Mouse (Mus musculus): ENCODE measurements around the gene Mreg. TPM values are rescaled to one million over a fixed set of nuclear protein-coding genes. Genes with fewer than 3 reads are reported as not detected.
"Not testable (repeated sequence)": the region's sequence is repeated elsewhere in the genome, so short reads cannot be mapped to it uniquely, and the experiment has no call there.

Gene Mreg
- polyA plus RNA-seq (2015; fragmentation: Nextera tagmentation; extraction: Ambion mirVana): 5.7 and 7.0 TPM in 2 replicates

GRCm38 (mm10) chr1:72211701-72212699, at the start of gene Mreg:
Mreg (minus strand) TSS chr1:72212307.
- no peaks in the 10 kb centered on the region for H3K36me3 ChIP-seq
- H3K9me3 ChIP-seq: no peaks in the 10 kb centered on the region
- H3K9ac ChIP-seq: peak within 1 kb of the TSS; percentile 85
- H3K4me1 ChIP-seq (replicated peaks): peaks cover 19% of the 10 kb centered on the region
- H3K27ac ChIP-seq: peak within 1 kb of the TSS; percentile 52; the same call in 1 of the 2 replicates
- WGBS: under 1% methylated on average over 77 of the region's 89 CpGs
- peak within 1 kb of the TSS; percentile 79 for H3K4me3 ChIP-seq
- H3K27me3 ChIP-seq: peaks cover 4% of the 10 kb centered on the region; the same call in 1 of the 2 replicates
- ATAC-seq (ENCODE audit: low FRiP score): peak; percentile 73
- peak within 1 kb of the TSS; percentile 98 for H3K4me2 ChIP-seq

- ATAC-seq (ENCODE audit: low FRiP score): no peak
- Histone ChIP-seq H3K27me3 (no peaks in the 10 kb centered on the region), H3K4me3 (peak overlapping the region; percentile 43), H3K4me1 (replicated peaks) (peaks cover 33% of the 10 kb centered on the region), H3K9ac (peak overlapping the region; percentile 76), H3K27ac (peak overlapping the region; percentile 93), H3K4me2 (peak overlapping the region; percentile 62), H3K36me3 (peaks cover 5% of the 10 kb centered on the region; the same call in 1 of the 2 replicates), H3K9me3 (no peaks in the 10 kb centered on the region)
- 85% methylated on average over 9 of the region's 9 CpGs for WGBS
Measured at GRCm38 (mm10) chr1:72256381-72257256, 44.5 kb upstream of the Mreg start.

- H3K36me3 ChIP-seq: no peaks in the 10 kb centered on the region
- peak overlapping the region; percentile 76 for H3K9ac ChIP-seq
- H3K4me1 ChIP-seq (replicated peaks): peaks cover 33% of the 10 kb centered on the region
- no peaks in the 10 kb centered on the region for H3K9me3 ChIP-seq
- H3K27ac ChIP-seq: peak overlapping the region; percentile 93
- H3K4me2 ChIP-seq: peak overlapping the region; percentile 62
- ATAC-seq (ENCODE audit: low FRiP score): no peak
- peak overlapping the region; percentile 43 for H3K4me3 ChIP-seq
- H3K27me3 ChIP-seq: no peaks in the 10 kb centered on the region
- 25% methylated on average over 11 of the region's 11 CpGs for WGBS
Measured at GRCm38 (mm10) chr1:72255854-72256175, 43.7 kb upstream of the Mreg start.

- Histone ChIP-seq H3K27ac (peak overlapping the region; percentile 93), H3K9me3 (no peaks in the 10 kb centered on the region), H3K9ac (peak overlapping the region; percentile 76), H3K36me3 (no peaks in the 10 kb centered on the region), H3K4me1 (replicated peaks) (peaks cover 33% of the 10 kb centered on the region), H3K4me2 (peak overlapping the region; percentile 62), H3K4me3 (peak overlapping the region; percentile 43), H3K27me3 (no peaks in the 10 kb centered on the region)
- WGBS: 6% methylated on average over 15 of the region's 15 CpGs
- peak; percentile 85 for ATAC-seq (ENCODE audit: low FRiP score)
Measured at GRCm38 (mm10) chr1:72255062-72255853, 43.2 kb upstream of the Mreg start.

- WGBS: 2% methylated on average over 35 of the region's 35 CpGs
- peak; percentile 93 for ATAC-seq (ENCODE audit: low FRiP score)
- Histone ChIP-seq H3K4me3 (peak overlapping the region; percentile 43), H3K27me3 (no peaks in the 10 kb centered on the region), H3K36me3 (no peaks in the 10 kb centered on the region), H3K4me1 (replicated peaks) (peaks cover 33% of the 10 kb centered on the region), H3K9me3 (no peaks in the 10 kb centered on the region), H3K4me2 (peak overlapping the region; percentile 62), H3K9ac (peak overlapping the region; percentile 76), H3K27ac (peak overlapping the region; percentile 93)
Measured at GRCm38 (mm10) chr1:72254545-72255061, 42.5 kb upstream of the Mreg start.

- Histone ChIP-seq H3K9me3 (no peaks in the 10 kb centered on the region), H3K4me3 (peak overlapping the region; percentile 43), H3K4me1 (replicated peaks) (peaks cover 27% of the 10 kb centered on the region), H3K27ac (peak overlapping the region; percentile 93), H3K27me3 (no peaks in the 10 kb centered on the region), H3K4me2 (peak overlapping the region; percentile 62), H3K36me3 (no peaks in the 10 kb centered on the region), H3K9ac (peak overlapping the region; percentile 76; the same call in 1 of the 2 replicates)
- ATAC-seq (ENCODE audit: low FRiP score): 0 out of 2 replicates have a peak, but pooled peaks have one; percentile 2
- 47% methylated on average over 11 of the region's 11 CpGs for WGBS
Measured at GRCm38 (mm10) chr1:72253881-72254491, 41.9 kb upstream of the Mreg start.

- no peak overlapping the region for H3K4me3 ChIP-seq
- H3K36me3 ChIP-seq: no peaks in the 10 kb centered on the region
- no peak for ATAC-seq (ENCODE audit: low FRiP score)
- no peak overlapping the region for H3K9ac ChIP-seq
- H3K4me2 ChIP-seq: no peak overlapping the region
- H3K4me1 ChIP-seq (replicated peaks): peaks cover 20% of the 10 kb centered on the region
- no peaks in the 10 kb centered on the region for H3K9me3 ChIP-seq
- 90% methylated on average over 1 of the region's 1 CpGs for WGBS
- no peaks in the 10 kb centered on the region for H3K27me3 ChIP-seq
- H3K27ac ChIP-seq: no peak overlapping the region
Measured at GRCm38 (mm10) chr1:72251806-72252205, 39.7 kb upstream of the Mreg start.

- 48% methylated on average over 9 of the region's 9 CpGs for WGBS
Measured at GRCm38 (mm10) chr1:72248226-72248737, 36.2 kb upstream of the Mreg start.

GRCm38 (mm10) chr1:72244317-72245036, 32.4 kb upstream of the Mreg start:
- Histone ChIP-seq H3K27me3 (no peaks in the 10 kb centered on the region), H3K9me3 (no peaks in the 10 kb centered on the region), H3K4me3 (peak overlapping the region; percentile 48), H3K27ac (peak overlapping the region; percentile 97), H3K4me2 (peak overlapping the region; percentile 54), H3K9ac (peak overlapping the region; percentile 43), H3K4me1 (replicated peaks) (0 out of 2 replicates have a peak, but pooled peaks cover 2% of the 10 kb centered on the region), H3K36me3 (no peaks in the 10 kb centered on the region)
- under 1% methylated on average over 12 of the region's 12 CpGs for WGBS
- no peak for ATAC-seq (ENCODE audit: low FRiP score)

More at GRCm38 (mm10) chr1:72248226-72248737, 36.2 kb upstream of the Mreg start:
- not testable (repeated sequence) for H3K27ac ChIP-seq; H3K4me3 ChIP-seq; H3K9me3 ChIP-seq; H3K27me3 ChIP-seq; H3K4me1 ChIP-seq (replicated peaks); H3K36me3 ChIP-seq; H3K4me2 ChIP-seq; H3K9ac ChIP-seq; ATAC-seq (ENCODE audit: low FRiP score)

- peak overlapping the region; percentile 48 for H3K4me3 ChIP-seq
- no peaks in the 10 kb centered on the region for H3K36me3 ChIP-seq
- H3K9me3 ChIP-seq: no peaks in the 10 kb centered on the region
- H3K27ac ChIP-seq: peak overlapping the region; percentile 97
- H3K4me1 ChIP-seq (replicated peaks): 0 out of 2 replicates have a peak, but pooled peaks cover 2% of the 10 kb centered on the region
- peak; percentile 95 for ATAC-seq (ENCODE audit: low FRiP score)
- no peaks in the 10 kb centered on the region for H3K27me3 ChIP-seq
- peak overlapping the region; percentile 54 for H3K4me2 ChIP-seq
- H3K9ac ChIP-seq: peak overlapping the region; percentile 84
- under 1% methylated on average over 46 of the region's 47 CpGs for WGBS
Measured at GRCm38 (mm10) chr1:72243656-72244316, 31.7 kb upstream of the Mreg start.
